9 mouse cellular contexts compared by ENCODE assay signal in genomic region chr3:153975060-153975459, GRCm38 (mm10). TPM values are rescaled to one million over a fixed set of nuclear protein-coding genes. Genes with fewer than 3 reads are reported as not detected.
A peak's percentile ranks its signal among the peaks of the same experiment; 100 is the strongest.
DNase-seq lines count a peak whose midpoint lies in the region; ATAC-seq and TF ChIP-seq lines count a peak whose summit lies in the region.
"Had no signal": no experiment of that assay in that cellular context is flagged by ENCODE, and none has a peak within 500 bp of the region (broad histone marks: within the 10 kb centered on the region; RNA-seq: fewer than 3 reads in every experiment).

No protein-coding gene starts in this region.

- no peaks in the 10 kb centered on the region for H3K36me3 ChIP-seq in heart, embryonic 11.5 days (ENCODE audit: control insufficient read depth, insufficient read depth, low read length)
- H3K36me3 ChIP-seq in heart, embryonic 10.5 days, result no peaks in the 10 kb centered on the region
- no peaks in the 10 kb centered on the region for H3K36me3 ChIP-seq in hindbrain, postnatal 0 days (ENCODE audit: insufficient read depth, low read length)
- H3K36me3 ChIP-seq in neural tube, embryonic 13.5 days, result no peaks in the 10 kb centered on the region
- H3K36me3 ChIP-seq: lung, embryonic 15.5 days had no signal

- ATAC-seq in heart, embryonic 11.5 days (replicated peaks; ENCODE audit: insufficient number of reproducible peaks, low FRiP score, low TSS enrichment), result no peak
- peak; percentile 70 for ATAC-seq in hindbrain, postnatal 0 days
- no peak for ATAC-seq in neural tube, embryonic 13.5 days (ENCODE audit: low read depth)
- no peak for ATAC-seq in erythroblast, adult 5-6 weeks (replicated peaks; ENCODE audit: low FRiP score, poor library complexity, severe bottlenecking)

- no peak for TF ChIP-seq CTCF in hindbrain, postnatal 0 days (IDR thresholded peaks at IDR 0.05; ENCODE audit: low read depth)

- no peaks in the 10 kb centered on the region for H3K9me3 ChIP-seq in heart, embryonic 11.5 days (replicated peaks; ENCODE audit: control insufficient read depth, low read length)
- H3K9me3 ChIP-seq in heart, embryonic 10.5 days, result no peaks in the 10 kb centered on the region
- H3K9me3 ChIP-seq in hindbrain, postnatal 0 days (ENCODE audit: low read length), result no peaks in the 10 kb centered on the region
- H3K9me3 ChIP-seq in neural tube, embryonic 13.5 days, result no peaks in the 10 kb centered on the region
- H3K9me3 ChIP-seq: lung, embryonic 15.5 days had no signal

- peaks cover 3% of the 10 kb centered on the region; the same call in 1 of the 2 replicates for H3K4me1 ChIP-seq in heart, embryonic 11.5 days (ENCODE audit: control insufficient read depth, insufficient read depth, low read length)
- peaks cover 26% of the 10 kb centered on the region for H3K4me1 ChIP-seq in heart, embryonic 10.5 days
- peaks cover 8% of the 10 kb centered on the region; the same call in 1 of the 2 replicates for H3K4me1 ChIP-seq in hindbrain, postnatal 0 days (ENCODE audit: insufficient read depth, low read length)
- H3K4me1 ChIP-seq in neural tube, embryonic 13.5 days (replicated peaks), result peaks cover 23% of the 10 kb centered on the region

- H3K27ac ChIP-seq in heart, embryonic 11.5 days (ENCODE audit: low read depth, low read length), result no peak overlapping the region
- no peak overlapping the region for H3K27ac ChIP-seq in heart, embryonic 10.5 days
- peak overlapping the region; percentile 26; the same call in 1 of the 2 replicates for H3K27ac ChIP-seq in hindbrain, postnatal 0 days
- no peak overlapping the region for H3K27ac ChIP-seq in neural tube, embryonic 13.5 days (replicated peaks)
- H3K27ac ChIP-seq: lung, embryonic 15.5 days had no signal

- H3K4me3 ChIP-seq in heart, embryonic 11.5 days (ENCODE audit: low read depth, low read length), result no peak overlapping the region
- H3K4me3 ChIP-seq in heart, embryonic 10.5 days, result no peak overlapping the region
- H3K4me3 ChIP-seq in hindbrain, postnatal 0 days (ENCODE audit: low read length), result peak overlapping the region; percentile 59
- peak overlapping the region; percentile 56 for H3K4me3 ChIP-seq in neural tube, embryonic 13.5 days
- H3K4me3 ChIP-seq: lung, embryonic 15.5 days had no signal

- WGBS in heart, embryonic 11.5 days (ENCODE audit: insufficient replicate concordance), result 14% methylated on average over 6 of the region's 6 CpGs
- WGBS in heart, embryonic 10.5 days, result 13% methylated on average over 6 of the region's 6 CpGs
- 6% methylated on average over 6 of the region's 6 CpGs for WGBS in hindbrain, postnatal 0 days
- 5% methylated on average over 6 of the region's 6 CpGs for WGBS in neural tube, embryonic 13.5 days

- H3K9ac ChIP-seq in heart, embryonic 11.5 days (ENCODE audit: low read depth, low read length), result no peak overlapping the region
- no peak overlapping the region; the same call in 1 of the 2 replicates for H3K9ac ChIP-seq in hindbrain, postnatal 0 days (replicated peaks; ENCODE audit: low read length)
- H3K9ac ChIP-seq in neural tube, embryonic 13.5 days, result peak overlapping the region; percentile 86; the same call in 1 of the 2 replicates
- H3K9ac ChIP-seq: lung, embryonic 15.5 days had no signal

- H3K27me3 ChIP-seq in heart, embryonic 11.5 days (ENCODE audit: control insufficient read depth, insufficient read depth, low read length), result peaks cover 30% of the 10 kb centered on the region
- H3K27me3 ChIP-seq in heart, embryonic 10.5 days (ENCODE audit: insufficient read depth, poor library complexity, severe bottlenecking), result peaks cover 66% of the 10 kb centered on the region
- H3K27me3 ChIP-seq in hindbrain, postnatal 0 days (ENCODE audit: insufficient read depth, low read length), result no peaks in the 10 kb centered on the region
- peaks cover 29% of the 10 kb centered on the region for H3K27me3 ChIP-seq in neural tube, embryonic 13.5 days

- H3K4me2 ChIP-seq in heart, embryonic 11.5 days, result 0 out of 2 replicates have a peak overlapping the region, but pooled peaks have one; percentile 8
- peak overlapping the region; percentile 83 for H3K4me2 ChIP-seq in hindbrain, postnatal 0 days (ENCODE audit: low read depth, low read length)
- peak overlapping the region; percentile 96 for H3K4me2 ChIP-seq in neural tube, embryonic 13.5 days

- no peak for DNase-seq in heart, embryonic 10.5 days (ENCODE audit: low spot score)
- peak; percentile 55 for DNase-seq in embryo, embryonic 11 days
- peak; percentile 54 for DNase-seq in hindbrain, postnatal 0 days (ENCODE audit: low spot score)
- no peak for DNase-seq in liver
- DNase-seq in thymus, postnatal 36 days, result no peak

RNA-seq across cellular contexts. Expression of gene Slc44a5, which starts 1.8 kb away (rescaled TPM):
- 1.8 TPM in 2 replicates for polyA plus RNA-seq in heart, embryonic 11.5 days (2014; fragmentation: Nextera tagmentation; extraction: Ambion mirVana)
- 1.0 and 1.1 TPM in 2 replicates for polyA plus RNA-seq in heart, embryonic 10.5 days (2016; fragmentation: Nextera tagmentation; extraction: Ambion mirVana)
- total RNA-seq in hindbrain, postnatal 0 days (2014; rRNA removed), result 27.7 and 36.9 TPM in 2 replicates
- 6.5 TPM in 2 replicates for polyA plus RNA-seq in hindbrain, postnatal 0 days (2015; fragmentation: Nextera tagmentation; extraction: Ambion mirVana)
- 4.2 and 5.1 TPM in 2 replicates for polyA plus RNA-seq in neural tube, embryonic 13.5 days (2015; fragmentation: Nextera tagmentation; extraction: Ambion mirVana)
- not detected in 2 replicates for total RNA-seq in erythroblast, adult 5-6 weeks (2015; ENCODE audit: low replicate concordance)
- total RNA-seq in erythroblast, adult 5-6 weeks (2017; ENCODE audit: low replicate concordance), result not detected in 2 replicates

RNA-seq across cellular contexts. Expression of gene Acadm, which starts 30.6 kb away (rescaled TPM):
- 160 and 165 TPM in 2 replicates for polyA plus RNA-seq in heart, embryonic 11.5 days (2014; fragmentation: Nextera tagmentation; extraction: Ambion mirVana)
- 91.2 and 141 TPM in 2 replicates for polyA plus RNA-seq in heart, embryonic 10.5 days (2016; fragmentation: Nextera tagmentation; extraction: Ambion mirVana)
- total RNA-seq in hindbrain, postnatal 0 days (2014; rRNA removed), result 42.1 and 92.6 TPM in 2 replicates
- 67.9 and 71.9 TPM in 2 replicates for polyA plus RNA-seq in hindbrain, postnatal 0 days (2015; fragmentation: Nextera tagmentation; extraction: Ambion mirVana)
- 63.4 and 68.7 TPM in 2 replicates for polyA plus RNA-seq in neural tube, embryonic 13.5 days (2015; fragmentation: Nextera tagmentation; extraction: Ambion mirVana)
- total RNA-seq in erythroblast, adult 5-6 weeks (2015; ENCODE audit: low replicate concordance), result 25.6 and 25.9 TPM in 2 replicates
- 25.6 TPM in 2 replicates for total RNA-seq in erythroblast, adult 5-6 weeks (2017; ENCODE audit: low replicate concordance)

Comparison
In these comparisons a context has a peak if more than half of its experiments do, and no peak if none do; other contexts are left out.
1. H3K4me2 ChIP-seq: peak in every context shown above with its lines; median percentile 96 in neural tube, embryonic 13.5 days; 83 in hindbrain, postnatal 0 days; 8 in heart, embryonic 11.5 days.
2. H3K4me3 ChIP-seq: peak in hindbrain, postnatal 0 days (single experiment) and neural tube, embryonic 13.5 days (single experiment); none in heart, embryonic 11.5 days (single experiment) and heart, embryonic 10.5 days (single experiment).
3. DNase-seq: peak in embryo, embryonic 11 days (single experiment) and hindbrain, postnatal 0 days (single experiment); none in heart, embryonic 10.5 days (single experiment), liver (single experiment) and thymus, postnatal 36 days (0 of 2).